Mouse (Mus musculus): ENCODE measurements around the gene Lypla2. TPM values are rescaled to one million over a fixed set of nuclear protein-coding genes. Genes with fewer than 3 reads are reported as not detected.

Lypla2 gene
- total RNA-seq, 1 experiment = 23.8 TPM

DNA sequence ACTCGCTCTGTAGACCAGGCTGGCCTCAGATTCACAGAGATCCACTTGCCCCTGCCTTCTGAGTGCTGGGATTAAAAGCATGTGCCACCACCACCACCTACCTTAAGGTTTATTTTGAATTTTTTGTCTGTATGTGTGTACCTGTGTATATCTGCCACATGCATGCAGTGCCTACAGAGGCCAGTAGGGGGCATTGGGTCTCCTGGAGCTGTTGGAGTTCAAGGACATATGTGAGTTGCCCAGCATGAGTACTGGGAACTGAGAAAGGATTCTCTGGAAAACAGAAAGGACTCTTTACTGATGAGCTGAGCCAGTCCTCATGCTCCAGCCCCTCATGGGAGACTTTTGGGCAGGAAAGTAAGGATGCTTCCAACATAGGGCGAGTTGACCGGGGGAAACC lies 20.9 kb downstream of the Lypla2 start:
- in situ Hi-C loops (cut with MboI; ENCODE audit: low sequenced_read_pairs in 2 of 2, unreplicated experiment in 2 of 2) = no loop called here
- TF ChIP-seq HCFC1 (IDR thresholded peaks at IDR 0.05; ENCODE audit: borderline replicate concordance, insufficient read depth, low read length) (no peak), ZC3H11A (IDR thresholded peaks at IDR 0.05; ENCODE audit: borderline replicate concordance, low read depth, low read length) (no peak), ZNF384 (IDR thresholded peaks at IDR 0.05; ENCODE audit: low read depth, low read length) (no peak)
- Histone ChIP-seq H3K36me3 (ENCODE audit: control insufficient read depth, insufficient read depth, low read length, poor library complexity, severe bottlenecking) (no peaks in the 10 kb centered on the region; the same call in 1 of the 2 replicates), H3K4me3 (ENCODE audit: insufficient read depth in 1 of 2, low read depth in 1 of 2, low read length in 2 of 2, poor library complexity in 1 of 2, severe bottlenecking in 1 of 2) (no peak overlapping the region), H3K27ac (ENCODE audit: insufficient read depth, low read depth, low read length, poor library complexity, severe bottlenecking) (no peak overlapping the region), H3K9ac (ENCODE audit: insufficient read depth, low read depth, low read length, poor library complexity, severe bottlenecking) (no peak overlapping the region), H3K9me3 (ENCODE audit: control insufficient read depth, insufficient read depth, low read depth, low read length) (no peaks in the 10 kb centered on the region), H3K4me1 (ENCODE audit: control insufficient read depth in 2 of 2, insufficient read depth in 2 of 2, low read length in 2 of 2, poor library complexity in 1 of 2) (peaks cover 0 to 6% of the 10 kb centered on the region in 2 experiments; a peak in 2 of 4 replicates)
- no peak for DNase-seq (ENCODE audit: low read depth, low spot score)

DNA sequence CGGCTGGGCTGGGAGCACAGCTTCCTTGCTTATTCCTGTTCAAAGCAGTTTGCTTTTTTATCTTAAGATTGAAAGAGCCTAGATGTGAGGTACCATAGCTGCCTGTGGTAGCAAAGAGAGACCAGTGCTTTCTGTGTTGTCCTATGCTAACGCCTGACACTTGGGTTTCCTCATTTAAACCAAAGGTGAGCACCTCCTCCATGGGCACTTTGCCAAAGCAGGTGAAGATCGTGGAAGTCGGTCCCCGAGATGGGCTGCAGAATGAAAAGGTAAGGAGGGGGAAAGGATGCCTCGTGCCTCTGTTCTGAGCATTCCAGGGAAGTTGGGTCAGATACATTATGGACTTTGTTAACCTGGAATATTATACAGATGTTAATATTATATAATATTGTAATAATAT lies 22.1 kb downstream of the Lypla2 start:
- DNase-seq (ENCODE audit: low read depth, low spot score) = no peak
- in situ Hi-C loops (cut with MboI; ENCODE audit: low sequenced_read_pairs in 2 of 2, unreplicated experiment in 2 of 2) = no loop called here
- TF ChIP-seq ZC3H11A (IDR thresholded peaks at IDR 0.05; ENCODE audit: borderline replicate concordance, low read depth, low read length) (no peak), MAFK (IDR thresholded peaks at IDR 0.05; ENCODE audit: insufficient read depth, low read depth, low read length) (no peak), ZNF384 (IDR thresholded peaks at IDR 0.05; ENCODE audit: low read depth, low read length) (no peak), HCFC1 (IDR thresholded peaks at IDR 0.05; ENCODE audit: borderline replicate concordance, insufficient read depth, low read length) (no peak), CHD2 (IDR thresholded peaks at IDR 0.05; ENCODE audit: low read depth, low read length) (no peak)
- Histone ChIP-seq H3K36me3 (ENCODE audit: control insufficient read depth, insufficient read depth, low read length, poor library complexity, severe bottlenecking) (no peaks in the 10 kb centered on the region; the same call in 1 of the 2 replicates), H3K4me3 (ENCODE audit: insufficient read depth in 1 of 2, low read depth in 1 of 2, low read length in 2 of 2, poor library complexity in 1 of 2, severe bottlenecking in 1 of 2) (no peak overlapping the region), H3K9ac (ENCODE audit: insufficient read depth, low read depth, low read length, poor library complexity, severe bottlenecking) (no peak overlapping the region), H3K4me1 (ENCODE audit: control insufficient read depth in 2 of 2, insufficient read depth in 2 of 2, low read length in 2 of 2, poor library complexity in 1 of 2) (peaks cover 0 to 6% of the 10 kb centered on the region in 2 experiments; a peak in 2 of 4 replicates), H3K9me3 (ENCODE audit: control insufficient read depth, insufficient read depth, low read depth, low read length) (no peaks in the 10 kb centered on the region), H3K27ac (ENCODE audit: insufficient read depth, low read depth, low read length, poor library complexity, severe bottlenecking) (no peak overlapping the region)

DNA sequence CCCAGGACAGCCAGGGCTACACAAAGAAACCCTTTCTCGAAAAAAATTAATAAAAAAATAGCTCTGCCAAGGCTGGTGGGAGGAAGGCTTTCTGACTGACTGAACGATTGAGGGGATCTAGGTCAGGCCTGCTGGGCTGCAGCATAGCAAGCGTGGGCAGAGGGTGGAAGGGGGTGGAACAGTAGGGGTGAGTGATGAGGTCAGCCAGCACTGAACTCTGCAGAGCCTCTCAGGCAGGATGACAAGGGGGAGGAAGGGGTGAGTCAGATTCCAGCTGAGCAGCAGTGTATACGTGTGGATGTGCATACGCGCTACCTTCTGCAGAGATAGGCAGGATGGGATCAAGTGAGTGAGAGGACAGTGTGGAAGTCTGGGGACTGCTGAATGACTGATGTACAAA lies 22.5 kb downstream of the Lypla2 start:
- Histone ChIP-seq H3K4me1 (ENCODE audit: control insufficient read depth in 2 of 2, insufficient read depth in 2 of 2, low read length in 2 of 2, poor library complexity in 1 of 2) (peaks cover 0 to 6% of the 10 kb centered on the region in 2 experiments; a peak in 2 of 4 replicates), H3K9me3 (ENCODE audit: control insufficient read depth, insufficient read depth, low read depth, low read length) (no peaks in the 10 kb centered on the region), H3K9ac (ENCODE audit: insufficient read depth, low read depth, low read length, poor library complexity, severe bottlenecking) (no peak overlapping the region), H3K4me3 (ENCODE audit: insufficient read depth in 1 of 2, low read depth in 1 of 2, low read length in 2 of 2, poor library complexity in 1 of 2, severe bottlenecking in 1 of 2) (no peak overlapping the region), H3K27ac (ENCODE audit: insufficient read depth, low read depth, low read length, poor library complexity, severe bottlenecking) (no peak overlapping the region), H3K36me3 (ENCODE audit: control insufficient read depth, insufficient read depth, low read length, poor library complexity, severe bottlenecking) (no peaks in the 10 kb centered on the region; the same call in 1 of the 2 replicates)
- in situ Hi-C loops (cut with MboI; ENCODE audit: low sequenced_read_pairs in 2 of 2, unreplicated experiment in 2 of 2) = no loop called here
- no peak for DNase-seq (ENCODE audit: low read depth, low spot score)
- TF ChIP-seq ZC3H11A (IDR thresholded peaks at IDR 0.05; ENCODE audit: borderline replicate concordance, low read depth, low read length) = no peak
- no peak for TF ChIP-seq ZNF384 (IDR thresholded peaks at IDR 0.05; ENCODE audit: low read depth, low read length)
- TF ChIP-seq CHD2 (IDR thresholded peaks at IDR 0.05; ENCODE audit: low read depth, low read length) = no peak
- TF ChIP-seq MAFK (IDR thresholded peaks at IDR 0.05; ENCODE audit: insufficient read depth, low read depth, low read length) = no peak
- no peak for TF ChIP-seq HCFC1 (IDR thresholded peaks at IDR 0.05; ENCODE audit: borderline replicate concordance, insufficient read depth, low read length)

DNA sequence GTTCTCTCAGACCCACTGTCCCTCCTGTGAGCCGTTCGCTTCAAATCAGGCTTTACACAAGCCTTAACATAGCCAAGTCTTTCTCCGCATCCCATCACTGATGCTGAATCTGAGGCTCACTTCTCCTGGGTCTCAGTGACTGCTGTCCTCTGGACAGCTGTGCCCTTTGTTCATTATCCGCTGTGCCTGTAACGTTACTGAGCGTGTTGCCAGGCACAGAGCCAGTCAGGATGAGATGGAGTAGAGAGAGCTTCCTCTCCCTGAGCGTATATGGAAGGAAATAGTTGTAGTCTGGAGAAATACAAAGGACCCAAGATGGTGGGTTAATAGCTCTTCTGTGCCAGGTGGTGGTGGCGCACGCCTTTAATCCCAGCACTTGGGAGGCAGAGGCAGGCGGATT lies 23.0 kb downstream of the Lypla2 start:
- H3K4me3 ChIP-seq (ENCODE audit: insufficient read depth in 1 of 2, low read depth in 1 of 2, low read length in 2 of 2, poor library complexity in 1 of 2, severe bottlenecking in 1 of 2) = no peak overlapping the region
- H3K9ac ChIP-seq (ENCODE audit: insufficient read depth, low read depth, low read length, poor library complexity, severe bottlenecking) = no peak overlapping the region
- no peak for TF ChIP-seq ZNF384 (IDR thresholded peaks at IDR 0.05; ENCODE audit: low read depth, low read length)
- no peak for TF ChIP-seq MAFK (IDR thresholded peaks at IDR 0.05; ENCODE audit: insufficient read depth, low read depth, low read length)
- no peak for TF ChIP-seq HCFC1 (IDR thresholded peaks at IDR 0.05; ENCODE audit: borderline replicate concordance, insufficient read depth, low read length)
- TF ChIP-seq CHD2 (IDR thresholded peaks at IDR 0.05; ENCODE audit: low read depth, low read length) = no peak
- TF ChIP-seq ZC3H11A (IDR thresholded peaks at IDR 0.05; ENCODE audit: borderline replicate concordance, low read depth, low read length) = no peak
- peaks cover 0 to 6% of the 10 kb centered on the region in 2 experiments; a peak in 2 of 4 replicates for H3K4me1 ChIP-seq (ENCODE audit: control insufficient read depth in 2 of 2, insufficient read depth in 2 of 2, low read length in 2 of 2, poor library complexity in 1 of 2)
- in situ Hi-C loops (cut with MboI; ENCODE audit: low sequenced_read_pairs in 2 of 2, unreplicated experiment in 2 of 2) = no loop called here
- H3K9me3 ChIP-seq (ENCODE audit: control insufficient read depth, insufficient read depth, low read depth, low read length) = no peaks in the 10 kb centered on the region
- H3K36me3 ChIP-seq (ENCODE audit: control insufficient read depth, insufficient read depth, low read length, poor library complexity, severe bottlenecking) = no peaks in the 10 kb centered on the region
- DNase-seq (ENCODE audit: low read depth, low spot score) = no peak
- no peak overlapping the region for H3K27ac ChIP-seq (ENCODE audit: insufficient read depth, low read depth, low read length, poor library complexity, severe bottlenecking)

DNA sequence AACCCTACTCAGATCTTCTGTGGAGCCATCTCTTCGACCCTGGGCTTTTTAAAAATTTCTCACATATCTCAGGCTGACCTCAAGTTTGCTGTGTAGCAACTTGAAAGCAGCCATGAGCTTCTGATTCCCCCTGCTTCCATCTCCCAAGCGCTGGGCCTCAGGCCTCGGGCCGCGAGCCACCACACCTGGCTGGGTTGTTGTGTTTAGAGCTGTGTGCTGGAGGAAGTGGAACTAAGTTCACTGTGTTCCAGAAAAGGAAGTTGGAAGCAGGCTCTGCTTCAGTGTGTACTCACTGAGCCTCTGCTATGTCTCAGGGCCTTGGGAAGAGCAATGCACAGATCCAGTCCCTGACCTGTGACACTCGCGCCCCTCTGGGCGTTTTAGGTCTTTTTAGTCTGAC lies 24.3 kb downstream of the Lypla2 start:
- no peaks in the 10 kb centered on the region for H3K9me3 ChIP-seq (ENCODE audit: control insufficient read depth, insufficient read depth, low read depth, low read length)
- no peak overlapping the region for H3K27ac ChIP-seq (ENCODE audit: insufficient read depth, low read depth, low read length, poor library complexity, severe bottlenecking)
- no peak overlapping the region for H3K4me3 ChIP-seq (ENCODE audit: insufficient read depth in 1 of 2, low read depth in 1 of 2, low read length in 2 of 2, poor library complexity in 1 of 2, severe bottlenecking in 1 of 2)
- H3K36me3 ChIP-seq (ENCODE audit: control insufficient read depth, insufficient read depth, low read length, poor library complexity, severe bottlenecking) = no peaks in the 10 kb centered on the region
- DNase-seq (ENCODE audit: low read depth, low spot score) = no peak
- TF ChIP-seq HCFC1 (IDR thresholded peaks at IDR 0.05; ENCODE audit: borderline replicate concordance, insufficient read depth, low read length) (no peak), MAFK (IDR thresholded peaks at IDR 0.05; ENCODE audit: insufficient read depth, low read depth, low read length) (no peak), ZC3H11A (IDR thresholded peaks at IDR 0.05; ENCODE audit: borderline replicate concordance, low read depth, low read length) (no peak), CHD2 (IDR thresholded peaks at IDR 0.05; ENCODE audit: low read depth, low read length) (no peak)
- peaks cover 0 to 3% of the 10 kb centered on the region in 2 experiments; a peak in 1 of 4 replicates for H3K4me1 ChIP-seq (ENCODE audit: control insufficient read depth in 2 of 2, insufficient read depth in 2 of 2, low read length in 2 of 2, poor library complexity in 1 of 2)
- no peak overlapping the region for H3K9ac ChIP-seq (ENCODE audit: insufficient read depth, low read depth, low read length, poor library complexity, severe bottlenecking)
- in situ Hi-C loops (cut with MboI; ENCODE audit: low sequenced_read_pairs in 2 of 2, unreplicated experiment in 2 of 2) = no loop called here

Measured in ES-E14 (cell line).